Mouse (Mus musculus) ES-E14 (cell line): Measurements from ENCODE around the gene Gtpbp8. TPM values are rescaled to one million over a fixed set of nuclear protein-coding genes. Genes with fewer than 3 reads are reported as not detected.

Source experiments
- DNase-seq: peaks from one replicate; pipeline ENCODE4 v3.0.0-alpha.2; 2013; ENCODE audit warnings: low read depth, low spot score
- H3K27ac ChIP-seq: 2 replicates; pipeline ENCODE4 v1.5.1; 2012; ENCODE audit warnings: low read depth, mild to moderate bottlenecking, low read length, moderate library complexity, mixed read lengths; ENCODE audit not compliant: poor library complexity, insufficient read depth, severe bottlenecking
- H3K36me3 ChIP-seq: 2 replicates; pipeline ENCODE4 v1.6.1; 2012; ENCODE audit warnings: mild to moderate bottlenecking, low read length, moderate library complexity, mixed read lengths; ENCODE audit not compliant: control insufficient read depth, poor library complexity, insufficient read depth, severe bottlenecking
- H3K4me1 ChIP-seq, 2 experiments: fragments of 150-350 bp in 1 of 2; sonication (generic) in 1 of 2; 2 replicates each; pipeline ENCODE4 v1.6.1; 2012; ENCODE audit warnings: low read length in 2 of 2, mild to moderate bottlenecking in 1 of 2, mixed read lengths in 1 of 2; ENCODE audit not compliant: control insufficient read depth in 2 of 2, insufficient read depth in 2 of 2, poor library complexity in 1 of 2
- H3K4me3 ChIP-seq, 2 experiments: fragments of 150-350 bp in 1 of 2; sonication (generic) in 1 of 2; 2 replicates each; pipeline ENCODE4 v1.5.1; 2012; ENCODE audit warnings: low read length in 2 of 2, low read depth in 1 of 2, mild to moderate bottlenecking in 1 of 2, mixed read lengths in 1 of 2; ENCODE audit not compliant: insufficient read depth in 1 of 2, poor library complexity in 1 of 2, severe bottlenecking in 1 of 2
- H3K9ac ChIP-seq: 2 replicates; pipeline ENCODE4 v1.6.1; 2012; ENCODE audit warnings: low read depth, mild to moderate bottlenecking, low read length, mixed read lengths; ENCODE audit not compliant: poor library complexity, insufficient read depth, severe bottlenecking
- H3K9me3 ChIP-seq: fragments of 150-350 bp; sonication (generic); 2 replicates; pipeline ENCODE4 v1.6.1; 2012; ENCODE audit warnings: low read depth, mild to moderate bottlenecking, low read length; ENCODE audit not compliant: control insufficient read depth, insufficient read depth
- CHD2 ChIP-seq: IDR thresholded peaks from 2 replicates; pipeline ENCODE4 v1.6.1; 2014; ENCODE audit warnings: mild to moderate bottlenecking, low read depth, low read length, inconsistent platforms
- HCFC1 ChIP-seq: IDR thresholded peaks from 2 replicates; pipeline ENCODE4 v1.6.1; 2012; ENCODE audit warnings: low read length, inconsistent platforms, borderline replicate concordance; ENCODE audit not compliant: insufficient read depth
- MAFK ChIP-seq: IDR thresholded peaks from 2 replicates; pipeline ENCODE4 v1.6.1; 2014; ENCODE audit warnings: mild to moderate bottlenecking, low read depth, low read length, inconsistent platforms; ENCODE audit not compliant: insufficient read depth
- ZC3H11A ChIP-seq: IDR thresholded peaks from 2 replicates; pipeline ENCODE4 v1.6.1; 2012; ENCODE audit warnings: low read depth, mild to moderate bottlenecking, inconsistent platforms, low read length, borderline replicate concordance
- ZNF384 ChIP-seq: IDR thresholded peaks from 2 replicates; pipeline ENCODE4 v1.6.1; 2012; ENCODE audit warnings: low read depth, low read length, inconsistent platforms
- in situ Hi-C, 2 experiments: fragments of 600-800 bp; cut with MboI; formaldehyde crosslinking; loops; one replicate each; pipeline ENCODE4 v1.15.1; 2025; ENCODE audit warnings: low sequenced_read_pairs in 2 of 2, inconsistent platforms in 1 of 2; ENCODE audit not compliant: unreplicated experiment in 2 of 2
- total RNA-seq: library from RNA; depleted of rRNA; stranded (reverse); fragments of 300-350 nt; gene quantifications from 2 replicates; pipeline ENCODE4 v1.2.3, GENCODE M21; 2012

Gene Gtpbp8
- total RNA-seq, 1 experiment: 8.7 TPM

GRCm38 (mm10) chr16:44691561-44692141 is 54.5 kb downstream of the Gtpbp8 start:
- Histone ChIP-seq H3K36me3 (no peaks in the 10 kb centered on the region), H3K4me1 (no peaks in the 10 kb centered on the region), H3K9ac (peak overlapping the region; percentile 25; the same call in 1 of the 2 replicates), H3K27ac (no peak overlapping the region), H3K4me3 (no peak overlapping the region), H3K9me3 (no peaks in the 10 kb centered on the region)
- in situ Hi-C loops: loop anchor here (10.0 kb wide), 1 partner anchor 207 kb away; no protein-coding TSS in a partner anchor
- DNase-seq: no peak
- TF ChIP-seq ZC3H11A: no peak
- TF ChIP-seq ZNF384: no peak
- TF ChIP-seq CHD2: no peak
- TF ChIP-seq HCFC1: no peak
- no peak for TF ChIP-seq MAFK

GRCm38 (mm10) chr16:44691066-44691465 is 55.1 kb downstream of the Gtpbp8 start:
- Histone ChIP-seq H3K27ac (no peak overlapping the region), H3K36me3 (no peaks in the 10 kb centered on the region), H3K4me1 (no peaks in the 10 kb centered on the region), H3K9me3 (no peaks in the 10 kb centered on the region), H3K9ac (no peak overlapping the region), H3K4me3 (no peak overlapping the region)
- in situ Hi-C loops: loop anchor here (10.0 kb wide), 1 partner anchor 206 kb away; no protein-coding TSS in a partner anchor
- TF ChIP-seq MAFK (no peak), HCFC1 (no peak), ZC3H11A (no peak), CHD2 (no peak), ZNF384 (no peak)
- DNase-seq: no peak

GRCm38 (mm10) chr16:44690501-44690900 is 55.7 kb downstream of the Gtpbp8 start:
- no peaks in the 10 kb centered on the region for H3K4me1 ChIP-seq
- no peak for DNase-seq
- TF ChIP-seq HCFC1: no peak
- no peak for TF ChIP-seq MAFK
- no peak for TF ChIP-seq ZNF384
- no peak for TF ChIP-seq CHD2
- TF ChIP-seq ZC3H11A: no peak
- in situ Hi-C loops: loop anchor here (10.0 kb wide), 1 partner anchor 206 kb away; no protein-coding TSS in a partner anchor
- no peak overlapping the region for H3K4me3 ChIP-seq
- no peaks in the 10 kb centered on the region for H3K36me3 ChIP-seq
- no peak overlapping the region for H3K27ac ChIP-seq
- no peak overlapping the region for H3K9ac ChIP-seq
- H3K9me3 ChIP-seq: no peaks in the 10 kb centered on the region

- Histone ChIP-seq H3K9ac (no peak overlapping the region), H3K4me3 (no peak overlapping the region), H3K4me1 (no peaks in the 10 kb centered on the region)
Measured at GRCm38 (mm10) chr16:44688507-44688906, 57.7 kb downstream of the Gtpbp8 start.

More at GRCm38 (mm10) chr16:44688507-44688906, 57.7 kb downstream of the Gtpbp8 start:
- Histone ChIP-seq H3K27ac (no peak overlapping the region), H3K36me3 (no peaks in the 10 kb centered on the region), H3K9me3 (no peaks in the 10 kb centered on the region)
- TF ChIP-seq MAFK (no peak), CHD2 (no peak), ZC3H11A (no peak), ZNF384 (no peak), HCFC1 (no peak)
- in situ Hi-C loops: no loop called here
- no peak for DNase-seq
